Mouse (Mus musculus): ENCODE measurements around the gene Zfp503.

DNA sequence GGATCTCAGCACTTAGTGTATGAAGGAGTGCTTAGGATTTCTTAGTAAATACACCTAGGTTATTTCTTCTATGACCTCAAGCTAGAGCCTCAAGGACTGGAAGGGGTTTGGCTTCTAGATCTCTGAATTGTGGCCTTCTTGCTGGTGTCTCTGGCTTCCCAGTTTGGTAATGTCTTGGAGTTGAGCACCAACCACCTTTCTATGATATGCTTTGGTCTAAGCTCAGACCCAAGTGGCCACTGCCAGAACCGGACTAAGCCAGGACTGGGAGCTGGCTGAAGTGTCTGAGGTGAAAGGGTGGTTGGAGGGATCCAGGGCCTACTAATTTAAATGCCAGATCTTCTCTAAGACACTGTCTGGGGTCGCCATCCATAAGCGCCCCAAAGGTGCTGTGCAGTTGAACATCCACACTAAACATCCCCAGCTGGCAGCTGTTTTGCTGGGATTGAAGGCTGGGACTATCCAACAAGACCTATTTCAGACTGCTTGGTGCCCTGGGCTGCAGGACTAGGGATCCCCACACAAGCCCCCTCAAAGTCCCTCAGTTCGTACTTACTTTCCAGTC is 3.0 kb upstream of the Zfp503 start:
- TF ChIP-seq GATA1 (IDR thresholded peaks at IDR 0.05; ENCODE audit: low read length) = no peak
- no peak for TF ChIP-seq TAL1 (IDR thresholded peaks at IDR 0.05; ENCODE audit: low read length)

All from erythroblast, embryonic 14.5 days (primary cell).